Mouse (Mus musculus) CD4-positive helper T cell, adult 2 months (primary cell): Measurements from ENCODE around the gene Cela3a.
"Not testable (repeated sequence)": the region's sequence is repeated elsewhere in the genome, so short reads cannot be mapped to it uniquely, and the experiment has no call there.

ENCODE experiments used
- DNase-seq: peaks from one replicate; pipeline ENCODE4 v3.0.0-alpha.2; 2012; ENCODE audit warnings: low read depth, missing footprints, low spot score

Gene Cela3a

GRCm38 (mm10) chr4:137417712-137418564 is 8.3 kb upstream of the Cela3a start:
- peak; percentile 27 for DNase-seq

GRCm38 (mm10) chr4:137414936-137415335 is 5.3 kb upstream of the Cela3a start:
- no peak for DNase-seq

DNA sequence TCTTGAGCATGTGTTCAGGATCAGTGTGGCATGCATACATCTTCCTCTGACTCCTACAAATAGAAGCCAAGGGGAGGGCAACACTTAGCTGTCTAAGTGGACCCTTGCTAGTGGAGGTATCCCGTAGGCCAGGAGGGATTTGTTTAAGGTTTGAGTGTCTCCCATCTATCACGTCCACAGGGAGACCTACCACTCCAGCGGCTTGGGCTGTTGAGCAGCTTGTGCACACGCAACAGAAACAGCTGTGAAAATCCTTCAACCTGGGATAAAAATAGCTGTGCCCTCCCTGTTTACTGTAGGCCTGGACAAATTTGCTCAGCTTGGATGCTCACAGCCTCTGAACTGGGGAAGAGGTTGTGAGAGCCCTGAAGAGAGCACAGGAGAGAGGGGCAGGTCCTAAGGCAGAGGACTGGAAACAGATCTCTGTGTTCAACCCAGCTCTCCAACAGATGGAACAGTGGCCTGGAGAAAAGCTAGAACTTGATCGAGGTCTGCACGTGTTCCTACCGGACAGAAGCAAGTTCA is 2.7 kb upstream of the Cela3a start:
- not testable (repeated sequence) for DNase-seq

DNA sequence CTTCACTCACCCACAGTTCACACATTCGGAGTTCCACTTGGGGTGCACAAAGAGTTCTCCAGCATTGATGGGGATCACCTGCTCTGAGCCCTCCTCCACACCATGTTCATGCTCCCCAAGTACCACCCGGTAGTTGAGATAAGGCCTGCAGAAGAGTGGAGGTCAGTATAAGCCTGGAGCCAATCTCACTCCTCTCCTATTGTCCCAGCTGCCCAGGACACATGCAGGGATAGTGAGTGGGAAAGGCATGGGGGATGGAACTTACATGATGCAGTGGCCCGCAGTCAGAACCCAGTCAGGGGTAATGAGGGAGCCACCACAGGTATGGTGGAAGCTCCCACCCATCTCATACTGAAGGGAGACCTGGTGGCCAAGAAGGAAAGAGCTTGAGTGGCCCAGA is 4.0 kb downstream of the Cela3a start:
- no peak for DNase-seq

- DNase-seq = no peak
Observed at GRCm38 (mm10) chr4:137396641-137397525, 12.7 kb downstream of the Cela3a start.

DNA sequence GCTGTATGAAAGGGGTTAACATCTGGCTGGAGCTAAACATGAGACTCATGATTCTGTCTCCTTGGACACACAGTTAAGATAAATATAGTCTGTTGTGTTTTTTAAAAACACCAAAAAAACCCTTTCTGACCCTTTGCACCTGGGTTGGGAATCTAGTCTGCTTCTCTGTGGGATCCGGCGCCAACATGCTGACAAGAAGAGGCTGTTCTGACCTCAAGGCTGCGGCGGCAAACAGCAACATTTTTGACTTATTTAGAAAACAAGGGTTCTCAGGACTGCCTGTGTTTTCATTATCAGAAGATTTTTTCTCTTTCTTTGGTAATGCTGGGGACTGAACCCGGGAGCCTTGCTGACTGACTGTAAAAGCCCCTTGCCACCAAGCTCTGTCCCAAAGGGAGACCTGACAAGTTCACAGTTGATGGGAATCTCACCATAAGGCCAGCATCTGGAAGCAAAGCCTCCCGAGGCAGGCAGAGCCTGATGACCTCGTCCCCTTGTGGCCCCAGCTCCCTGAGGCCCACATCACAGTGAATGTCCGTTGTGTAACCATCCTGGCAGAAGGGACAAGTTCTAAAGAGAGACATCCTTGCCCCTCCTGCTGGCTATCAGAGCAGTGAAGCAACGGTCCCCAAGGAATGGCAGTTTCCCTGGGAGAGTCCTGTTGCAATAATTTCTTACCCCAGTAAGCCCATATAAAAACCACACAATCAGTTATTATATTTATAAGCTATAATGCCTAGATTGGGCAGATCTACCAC is 16.0 kb downstream of the Cela3a start:
- DNase-seq = no peak

GRCm38 (mm10) chr4:137392874-137393273 is 16.7 kb downstream of the Cela3a start:
- DNase-seq = no peak

DNA sequence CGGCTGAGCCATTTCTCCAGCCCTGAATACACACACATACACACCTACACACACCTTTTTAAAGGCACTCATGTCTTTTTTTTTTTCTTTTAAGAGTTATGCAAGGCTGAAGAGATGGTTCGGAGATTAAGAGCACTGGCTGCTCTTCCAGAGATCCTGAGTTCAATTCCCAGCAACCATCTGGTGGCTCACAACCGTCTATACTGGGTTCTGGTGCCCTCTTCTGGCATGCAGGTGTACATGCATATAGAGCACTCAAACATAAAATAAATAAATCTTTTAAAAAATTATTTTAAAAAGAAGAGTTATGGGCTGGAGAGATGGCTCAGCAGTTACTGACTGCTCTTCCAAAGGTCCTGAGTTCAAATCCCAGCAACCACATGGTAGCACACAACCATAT is 18.3 kb downstream of the Cela3a start:
- DNase-seq = peak; percentile 30

DNA sequence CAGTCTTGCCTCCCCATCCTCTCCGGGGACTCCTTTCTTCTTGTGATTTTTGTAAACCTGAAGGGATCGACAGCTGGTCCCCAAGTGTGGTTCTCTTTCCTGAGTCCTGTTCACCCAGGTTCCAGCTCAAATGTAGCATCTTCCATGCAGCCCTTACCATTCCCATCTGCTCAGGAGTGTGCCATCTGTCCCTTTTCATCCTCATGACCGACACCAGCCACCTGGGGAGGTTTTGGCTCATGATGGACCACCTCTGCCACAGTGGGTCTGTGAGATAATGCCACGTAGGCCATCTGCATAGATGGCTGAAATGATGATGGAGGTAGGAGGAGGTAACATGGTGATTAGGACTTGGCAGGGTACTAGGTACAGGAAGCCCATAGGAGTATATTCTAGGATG is 19.4 kb downstream of the Cela3a start:
- DNase-seq = no peak

DNA sequence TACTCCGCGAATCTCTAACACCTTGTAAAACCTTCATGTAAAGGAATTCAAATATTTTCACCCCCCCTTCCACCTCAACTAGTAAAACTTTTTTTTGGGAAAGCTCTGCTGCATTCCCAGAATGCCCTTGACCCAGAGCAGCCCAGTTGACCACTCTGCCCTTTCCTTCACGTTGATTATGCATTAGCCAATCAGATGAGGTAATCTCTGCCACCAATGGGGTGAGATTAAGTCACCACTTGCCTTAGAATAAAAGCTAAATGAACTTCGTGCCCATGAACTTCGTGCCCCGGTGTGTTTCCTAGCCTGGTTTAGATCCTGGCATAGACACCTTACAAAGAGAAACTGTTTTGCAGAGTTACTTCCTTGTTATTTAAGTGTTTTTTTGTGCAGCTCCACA is 20.6 kb downstream of the Cela3a start:
- DNase-seq = peak; percentile 36

GRCm38 (mm10) chr4:137388059-137388794 is 21.4 kb downstream of the Cela3a start:
- peak; percentile 91 for DNase-seq

GRCm38 (mm10) chr4:137387482-137388058 is 22.0 kb downstream of the Cela3a start:
- peak; percentile 26 for DNase-seq

GRCm38 (mm10) chr4:137380702-137381605 is 28.6 kb downstream of the Cela3a start:
- no peak for DNase-seq

GRCm38 (mm10) chr4:137379713-137380255 is 29.8 kb downstream of the Cela3a start:
- DNase-seq = no peak

- no peak for DNase-seq
Observed at GRCm38 (mm10) chr4:137379085-137379484, 30.5 kb downstream of the Cela3a start.

DNA sequence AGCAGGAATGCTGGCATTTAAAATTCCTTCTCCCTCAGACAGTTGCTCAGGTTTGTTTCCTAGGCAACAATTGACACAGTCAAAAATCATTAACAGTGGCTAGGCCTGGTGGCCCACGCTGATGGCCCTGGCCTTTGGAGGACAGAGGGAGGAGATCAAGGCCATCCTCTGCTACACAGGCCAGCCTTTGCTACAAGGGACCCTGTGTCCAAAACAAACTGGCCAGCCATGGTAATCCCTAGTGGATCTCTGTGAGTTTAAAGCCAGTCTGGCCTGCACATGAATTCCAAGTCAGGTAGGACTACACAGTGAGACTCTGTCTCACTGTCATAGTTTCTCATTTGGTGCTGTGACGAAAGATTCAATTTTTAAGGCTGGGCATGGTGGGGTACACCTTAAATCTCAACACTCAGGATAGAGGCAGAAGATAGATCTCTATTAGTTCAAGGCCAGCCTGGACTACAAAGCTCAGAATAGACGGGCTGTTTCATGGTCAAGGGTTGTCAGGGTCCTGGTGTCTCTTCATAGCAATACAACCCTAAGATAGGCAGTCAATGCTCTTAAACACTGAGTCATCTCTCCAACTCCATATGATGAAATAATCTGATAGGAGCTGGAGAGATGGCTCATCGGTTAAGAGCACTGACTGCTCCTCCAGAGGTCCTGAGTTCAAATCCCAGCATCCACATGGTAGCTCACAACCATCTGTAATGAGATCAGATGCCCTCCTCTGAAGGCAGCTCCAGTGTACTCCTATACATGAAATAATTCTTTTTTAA is 31.9 kb downstream of the Cela3a start:
- no peak for DNase-seq

DNA sequence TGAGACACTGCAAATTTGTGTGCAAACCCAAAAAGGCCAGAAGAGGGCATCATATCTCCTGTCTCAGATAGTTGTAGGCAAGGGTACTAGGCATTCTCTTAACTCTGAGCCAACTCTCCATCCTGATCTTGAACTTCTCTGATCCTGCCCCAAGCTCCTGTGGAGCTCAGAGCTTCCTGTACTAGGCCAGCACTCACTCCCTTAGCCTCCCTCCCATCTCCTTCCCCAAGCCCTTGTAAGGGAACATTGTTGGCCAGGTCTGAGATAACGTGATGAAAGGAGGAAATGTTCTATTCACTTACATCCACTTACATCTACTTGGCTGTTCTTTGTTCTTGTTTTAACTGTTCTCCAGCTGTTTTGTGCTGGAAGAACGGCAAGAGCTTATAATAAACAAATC is 32.8 kb downstream of the Cela3a start:
- DNase-seq = no peak
